Mouse (Mus musculus) mesoderm, embryonic 11.5 days (tissue): Measurements from ENCODE around the gene Mstn.

ENCODE experiments used
- DNase-seq: peaks from one replicate; pipeline ENCODE4 v3.0.0-alpha.2; 2012; ENCODE audit warnings: low read depth, low spot score

Mstn gene

GRCm38 (mm10) chr1:53110561-53110960 is 49.1 kb downstream of the Mstn start:
- no peak for DNase-seq
